Mouse (Mus musculus) forebrain, embryonic 16.5 days (tissue): ENCODE measurements around the gene Nostrin. TPM values are rescaled to one million over a fixed set of nuclear protein-coding genes. Genes with fewer than 3 reads are reported as not detected.

ENCODE experiments used
- ATAC-seq: fragments of 200-750 bp; cut with Nextera tagmentation; 2 replicates; pipeline ENCODE4 v1.8.0; 2017; ENCODE audit warnings: mild to moderate bottlenecking, moderate library complexity
- H3K27ac ChIP-seq: fragments of 300-500 bp; sonication (generic); 2 replicates; pipeline ENCODE4 v1.5.1; 2014; ENCODE audit warnings: low read length, control low read depth
- H3K27me3 ChIP-seq: fragments of 300-500 bp; sonication (generic); replicated peaks from 2 replicates; pipeline ENCODE4 v1.6.1; 2014; ENCODE audit warnings: low read length; ENCODE audit not compliant: control insufficient read depth, insufficient read depth
- H3K36me3 ChIP-seq: fragments of 300-500 bp; sonication (generic); 2 replicates; pipeline ENCODE4 v1.6.1; 2014; ENCODE audit not compliant: control insufficient read depth, insufficient read depth
- H3K4me1 ChIP-seq: fragments of 300-500 bp; sonication (generic); replicated peaks from 2 replicates; pipeline ENCODE4 v1.6.1; 2014; ENCODE audit warnings: low read length; ENCODE audit not compliant: control insufficient read depth, insufficient read depth
- H3K4me2 ChIP-seq: fragments of 300-500 bp; sonication (generic); 2 replicates; pipeline ENCODE4 v1.6.1; 2014; ENCODE audit warnings: mild to moderate bottlenecking, low read length, control low read depth
- H3K4me3 ChIP-seq: fragments of 300-500 bp; sonication (generic); replicated peaks from 2 replicates; pipeline ENCODE4 v1.5.1; 2014; ENCODE audit warnings: mild to moderate bottlenecking, low read length, control low read depth
- H3K9ac ChIP-seq: fragments of 300-500 bp; sonication (generic); replicated peaks from 2 replicates; pipeline ENCODE4 v1.6.1; 2014; ENCODE audit warnings: low read depth, low read length, control low read depth
- H3K9me3 ChIP-seq: fragments of 300-500 bp; sonication (generic); 2 replicates; pipeline ENCODE4 v1.6.1; 2016; ENCODE audit warnings: low read length; ENCODE audit not compliant: control insufficient read depth
- WGBS: fragments of 180-500 bp; shearing (Covaris S2); extraction: QIAGEN DNeasy Blood & Tissue Kit; methylation state at CpG from one replicate; pipeline ENCODE4 v1.1.7; 2014; 5-methylcytosine and 5-hydroxymethylcytosine counted together
- polyA plus RNA-seq: library from polyadenylated mRNA; unstranded; fragments of >200 nt; fragmentation: Nextera tagmentation; extraction: Ambion mirVana; gene quantifications from 2 replicates; pipeline ENCODE4 v1.2.1, GENCODE M21; 2015

Gene Nostrin
- polyA plus RNA-seq, 1 experiment from 2014 or later: 2.2 TPM

- Histone ChIP-seq H3K4me1 (peaks cover 3% of the 10 kb centered on the region; the same call in 1 of the 2 replicates), H3K9me3 (no peaks in the 10 kb centered on the region), H3K36me3 (no peaks in the 10 kb centered on the region), H3K4me3 (no peak overlapping the region), H3K27ac (no peak overlapping the region), H3K9ac (no peak overlapping the region), H3K4me2 (no peak overlapping the region), H3K27me3 (no peaks in the 10 kb centered on the region; the same call in 1 of the 2 replicates)
- WGBS: 90% methylated on average over 9 of the region's 9 CpGs
- no peak for ATAC-seq
Observed at GRCm38 (mm10) chr2:69226876-69227275, 91.3 kb downstream of the Nostrin start.

GRCm38 (mm10) chr2:69228635-69229034 is 93.0 kb downstream of the Nostrin start:
- ATAC-seq: peak; percentile 40; the same call in 1 of the 2 replicates
- Histone ChIP-seq H3K4me3 (no peak overlapping the region), H3K4me2 (no peak overlapping the region), H3K27ac (no peak overlapping the region), H3K36me3 (no peaks in the 10 kb centered on the region), H3K9me3 (no peaks in the 10 kb centered on the region), H3K9ac (no peak overlapping the region), H3K4me1 (no peaks in the 10 kb centered on the region), H3K27me3 (no peaks in the 10 kb centered on the region; the same call in 1 of the 2 replicates)
- 72% methylated on average over 6 of the region's 6 CpGs for WGBS

GRCm38 (mm10) chr2:69230137-69230536 is 94.5 kb downstream of the Nostrin start:
- Histone ChIP-seq H3K4me1 (0 out of 2 replicates have a peak, but pooled peaks cover 2% of the 10 kb centered on the region), H3K27ac (no peak overlapping the region), H3K4me2 (no peak overlapping the region), H3K9ac (no peak overlapping the region), H3K36me3 (no peaks in the 10 kb centered on the region), H3K4me3 (no peak overlapping the region), H3K9me3 (no peaks in the 10 kb centered on the region), H3K27me3 (no peaks in the 10 kb centered on the region; the same call in 1 of the 2 replicates)
- ATAC-seq: no peak
- WGBS: 87% methylated on average over 2 of the region's 2 CpGs

GRCm38 (mm10) chr2:69232101-69232500 is 96.5 kb downstream of the Nostrin start:
- no peaks in the 10 kb centered on the region for H3K9me3 ChIP-seq
- no peaks in the 10 kb centered on the region for H3K36me3 ChIP-seq
- peaks cover 2% of the 10 kb centered on the region; the same call in 1 of the 2 replicates for H3K4me1 ChIP-seq
- no peak overlapping the region for H3K4me3 ChIP-seq
- no peak overlapping the region for H3K27ac ChIP-seq
- H3K27me3 ChIP-seq: no peaks in the 10 kb centered on the region
- ATAC-seq: no peak
- H3K4me2 ChIP-seq: no peak overlapping the region
- H3K9ac ChIP-seq: no peak overlapping the region

GRCm38 (mm10) chr2:69234976-69235678 is 99.5 kb downstream of the Nostrin start:
- no peaks in the 10 kb centered on the region for H3K36me3 ChIP-seq
- no peaks in the 10 kb centered on the region for H3K9me3 ChIP-seq
- no peak overlapping the region for H3K4me3 ChIP-seq
- 0 out of 2 replicates have a peak, but pooled peaks cover 2% of the 10 kb centered on the region for H3K27me3 ChIP-seq
- WGBS: 8% methylated on average over 5 of the region's 5 CpGs
- ATAC-seq: peak; percentile 97
- H3K4me2 ChIP-seq: no peak overlapping the region
- no peak overlapping the region for H3K9ac ChIP-seq
- no peak overlapping the region for H3K27ac ChIP-seq
- peaks cover 2% of the 10 kb centered on the region; the same call in 1 of the 2 replicates for H3K4me1 ChIP-seq

Other genes with a start within 250 kb of the Nostrin start
- 78.5 and 97.4 TPM in 2 replicates for gene Spc25, start 70.4 kb downstream of the Nostrin start, polyA plus RNA-seq
- not detected in 2 replicates for gene G6pc2, start 75.3 kb downstream of the Nostrin start, polyA plus RNA-seq
- gene Abcb11, start 206.8 kb downstream of the Nostrin start, polyA plus RNA-seq: 0.39 TPM in 1 of 2 replicates, not detected in the other
- gene Dhrs9, start 244.6 kb downstream of the Nostrin start, polyA plus RNA-seq: not detected in 2 replicates